Mouse (Mus musculus) macrophage (primary cell): ENCODE data around the gene Esrrg. TPM values are rescaled to one million over a fixed set of nuclear protein-coding genes. Genes with fewer than 3 reads are reported as not detected.

Experiments used
- H3K27ac ChIP-seq: fragments of 350-480 bp; formaldehyde crosslinking; 2 replicates; pipeline ENCODE4 v1.9.0; 2021
- H3K36me3 ChIP-seq: fragments of 350-480 bp; formaldehyde crosslinking; 2 replicates; pipeline ENCODE4 v1.9.0; 2021; ENCODE audit errors: inconsistent target
- H3K4me3 ChIP-seq: fragments of 350-480 bp; formaldehyde crosslinking; 2 replicates; pipeline ENCODE4 v1.9.0; 2021; ENCODE audit errors: inconsistent target
- H3K79me2 ChIP-seq: fragments of 350-480 bp; formaldehyde crosslinking; 2 replicates; pipeline ENCODE4 v1.9.0; 2021; ENCODE audit errors: inconsistent target
- WGBS: methylation state at CpG from one replicate; pipeline ENCODE4 v1.1.7; 2026; ENCODE audit warnings: inconsistent platforms; ENCODE audit not compliant: missing documents; 5-methylcytosine and 5-hydroxymethylcytosine counted together
- polyA plus RNA-seq: library from polyadenylated mRNA; stranded (reverse); fragments of 250-400 nt; gene quantifications from 3 replicates; pipeline ENCODE4 v1.2.4, GENCODE M21; 2018; ENCODE audit warnings: inconsistent platforms

The Esrrg gene
- polyA plus RNA-seq, 1 experiment from 2014 or later = not detected

- Histone ChIP-seq H3K36me3 (no peaks in the 10 kb centered on the region), H3K27ac (no peak overlapping the region), H3K79me2 (no peaks in the 10 kb centered on the region), H3K4me3 (no peak overlapping the region)
- WGBS = 62% methylated on average over 3 of the region's 3 CpGs
Measured at GRCm38 (mm10) chr1:187832851-187833250, 224.3 kb downstream of the Esrrg start.

GRCm38 (mm10) chr1:187834576-187834975, 226.0 kb downstream of the Esrrg start:
- no peaks in the 10 kb centered on the region for H3K36me3 ChIP-seq
- H3K4me3 ChIP-seq = no peak overlapping the region
- no peak overlapping the region for H3K27ac ChIP-seq
- WGBS = 70% methylated on average over 3 of the region's 3 CpGs
- no peaks in the 10 kb centered on the region for H3K79me2 ChIP-seq

DNA sequence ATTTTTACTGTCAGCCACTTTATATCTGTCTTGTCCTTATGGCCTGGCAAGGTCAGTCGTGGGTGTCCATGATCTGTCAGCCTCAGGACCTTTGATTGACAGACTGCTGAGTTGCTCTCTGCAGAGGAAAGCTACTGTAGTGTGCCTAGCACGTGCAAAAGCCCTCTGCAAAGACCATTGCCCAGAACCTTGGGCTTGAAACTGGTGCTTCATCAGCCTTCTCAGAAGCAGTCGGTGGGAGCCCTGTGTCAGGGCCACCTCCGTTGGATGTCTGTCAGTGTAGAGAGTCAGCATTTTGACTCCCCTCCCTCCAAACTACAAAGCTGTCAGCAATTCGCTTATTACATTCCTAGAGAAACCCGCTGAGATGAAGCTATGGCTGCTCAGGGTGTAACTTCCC, 227.8 kb downstream of the Esrrg start:
- H3K4me3 ChIP-seq = no peak overlapping the region
- no peaks in the 10 kb centered on the region for H3K36me3 ChIP-seq
- H3K79me2 ChIP-seq = no peaks in the 10 kb centered on the region
- WGBS = 67% methylated on average over 6 of the region's 6 CpGs
- no peak overlapping the region for H3K27ac ChIP-seq

- H3K27ac ChIP-seq = no peak overlapping the region
- no peaks in the 10 kb centered on the region for H3K79me2 ChIP-seq
- WGBS = 37% methylated on average over 5 of the region's 7 CpGs
- no peak overlapping the region for H3K4me3 ChIP-seq
- H3K36me3 ChIP-seq = no peaks in the 10 kb centered on the region
Measured at GRCm38 (mm10) chr1:187836876-187837275, 228.3 kb downstream of the Esrrg start.

- H3K4me3 ChIP-seq = no peak overlapping the region
- WGBS = 65% methylated on average over 8 of the region's 8 CpGs
- H3K36me3 ChIP-seq = no peaks in the 10 kb centered on the region
- no peak overlapping the region for H3K27ac ChIP-seq
- no peaks in the 10 kb centered on the region for H3K79me2 ChIP-seq
Measured at GRCm38 (mm10) chr1:187841629-187842028, 233.0 kb downstream of the Esrrg start.

- no peak overlapping the region for H3K27ac ChIP-seq
- WGBS = 88% methylated on average over 5 of the region's 5 CpGs
- H3K4me3 ChIP-seq = no peak overlapping the region
- H3K36me3 ChIP-seq = no peaks in the 10 kb centered on the region
- no peaks in the 10 kb centered on the region for H3K79me2 ChIP-seq
Measured at GRCm38 (mm10) chr1:187842702-187843101, 234.1 kb downstream of the Esrrg start.

GRCm38 (mm10) chr1:187854148-187854547, 245.6 kb downstream of the Esrrg start:
- WGBS = 40% methylated on average over 8 of the region's 8 CpGs
- Histone ChIP-seq H3K36me3 (no peaks in the 10 kb centered on the region), H3K27ac (no peak overlapping the region), H3K79me2 (no peaks in the 10 kb centered on the region), H3K4me3 (no peak overlapping the region)

- Histone ChIP-seq H3K27ac (no peak overlapping the region), H3K36me3 (no peaks in the 10 kb centered on the region), H3K4me3 (no peak overlapping the region), H3K79me2 (no peaks in the 10 kb centered on the region)
- 88% methylated on average over 5 of the region's 5 CpGs for WGBS
Measured at GRCm38 (mm10) chr1:187862339-187862738, 253.7 kb downstream of the Esrrg start.

DNA sequence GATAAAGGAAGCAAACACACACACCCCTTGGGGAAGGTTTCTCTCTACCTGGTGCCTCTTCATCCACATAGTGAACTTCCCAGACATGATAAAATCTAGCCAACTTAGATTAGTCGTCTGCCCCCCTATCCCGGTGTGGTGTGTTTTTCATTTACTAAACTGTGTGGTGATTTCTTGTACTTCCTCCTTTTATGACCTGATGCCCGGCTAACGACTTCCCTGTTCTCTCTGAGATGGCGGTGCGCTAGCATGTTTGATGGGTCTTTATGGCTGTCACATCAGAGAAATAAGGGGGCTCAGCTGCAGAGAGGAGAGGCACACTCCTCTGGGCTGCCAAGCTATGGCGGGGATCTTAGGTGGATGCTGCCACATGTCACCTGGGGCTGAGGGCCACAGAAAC, 259.8 kb downstream of the Esrrg start:
- H3K4me3 ChIP-seq = no peak overlapping the region
- 27% methylated on average over 7 of the region's 7 CpGs for WGBS
- no peak overlapping the region for H3K27ac ChIP-seq
- H3K79me2 ChIP-seq = no peaks in the 10 kb centered on the region
- H3K36me3 ChIP-seq = no peaks in the 10 kb centered on the region

DNA sequence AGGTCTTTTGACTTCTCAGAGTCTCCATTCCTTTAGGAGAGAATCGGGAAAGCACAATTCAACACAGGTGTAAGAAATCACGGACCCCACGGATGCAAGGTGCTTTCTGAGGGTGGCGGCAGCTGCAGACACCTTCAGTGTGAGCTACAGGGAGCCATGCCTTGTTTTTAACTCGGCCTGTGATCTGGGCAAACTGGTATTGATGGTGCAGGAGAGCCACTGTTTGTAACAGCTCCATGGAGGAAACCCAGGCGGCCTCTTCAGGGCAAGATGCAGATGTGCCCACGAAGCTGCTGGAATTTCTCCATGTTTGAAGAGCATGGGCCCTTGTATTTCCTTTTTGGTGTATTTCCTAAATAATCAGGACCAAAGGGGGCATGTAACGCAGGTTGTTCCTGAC, 263.6 kb downstream of the Esrrg start:
- no peaks in the 10 kb centered on the region for H3K79me2 ChIP-seq
- no peaks in the 10 kb centered on the region for H3K36me3 ChIP-seq
- no peak overlapping the region for H3K4me3 ChIP-seq
- WGBS = 70% methylated on average over 8 of the region's 8 CpGs
- no peak overlapping the region for H3K27ac ChIP-seq

- Histone ChIP-seq H3K4me3 (no peak overlapping the region), H3K79me2 (no peaks in the 10 kb centered on the region), H3K27ac (no peak overlapping the region), H3K36me3 (no peaks in the 10 kb centered on the region)
- WGBS = 78% methylated on average over 6 of the region's 6 CpGs
Measured at GRCm38 (mm10) chr1:187872744-187873143, 264.2 kb downstream of the Esrrg start.

GRCm38 (mm10) chr1:187873770-187874169, 265.2 kb downstream of the Esrrg start:
- 89% methylated on average over 2 of the region's 2 CpGs for WGBS

GRCm38 (mm10) chr1:187887270-187887669, 278.7 kb downstream of the Esrrg start:
- Histone ChIP-seq H3K79me2 (no peaks in the 10 kb centered on the region), H3K27ac (no peak overlapping the region), H3K4me3 (no peak overlapping the region), H3K36me3 (no peaks in the 10 kb centered on the region)
- WGBS = 77% methylated on average over 6 of the region's 6 CpGs

More at GRCm38 (mm10) chr1:187873770-187874169, 265.2 kb downstream of the Esrrg start:
- no peaks in the 10 kb centered on the region for H3K79me2 ChIP-seq
- no peak overlapping the region for H3K27ac ChIP-seq
- no peaks in the 10 kb centered on the region for H3K36me3 ChIP-seq
- H3K4me3 ChIP-seq = no peak overlapping the region

GRCm38 (mm10) chr1:187888142-187888541, 279.6 kb downstream of the Esrrg start:
- Histone ChIP-seq H3K27ac (no peak overlapping the region), H3K79me2 (no peaks in the 10 kb centered on the region), H3K4me3 (no peak overlapping the region), H3K36me3 (no peaks in the 10 kb centered on the region)
- WGBS = 91% methylated on average over 8 of the region's 8 CpGs

GRCm38 (mm10) chr1:187889096-187889495, 280.5 kb downstream of the Esrrg start:
- H3K79me2 ChIP-seq = no peaks in the 10 kb centered on the region
- H3K27ac ChIP-seq = no peak overlapping the region
- H3K36me3 ChIP-seq = no peaks in the 10 kb centered on the region
- H3K4me3 ChIP-seq = no peak overlapping the region
- 92% methylated on average over 4 of the region's 4 CpGs for WGBS

- Histone ChIP-seq H3K36me3 (no peaks in the 10 kb centered on the region), H3K4me3 (no peak overlapping the region), H3K79me2 (no peaks in the 10 kb centered on the region), H3K27ac (no peak overlapping the region)
- WGBS = 62% methylated on average over 8 of the region's 9 CpGs
Measured at GRCm38 (mm10) chr1:187891262-187891661, 282.7 kb downstream of the Esrrg start.
